Mouse (Mus musculus) gastrocnemius, postnatal 14 days (tissue): ENCODE data around the gene Irf2bp1. TPM values are rescaled to one million over a fixed set of nuclear protein-coding genes. Genes with fewer than 3 reads are reported as not detected.
A peak's percentile ranks its signal among the peaks of the same experiment; 100 is the strongest.

ENCODE experiments used
- DNase-seq: peaks from one replicate; pipeline ENCODE4 v3.0.0; 2021; ENCODE audit warnings: mixed read lengths
- intact Hi-C: fragments of 180-260 bp; cut with DNase I; formaldehyde crosslinking; loops from one replicate; pipeline ENCODE4 v1.15.1; 2025; ENCODE audit warnings: low total_unique reads
- total RNA-seq, 2 experiments: library from RNA; stranded (reverse); gene quantifications; 2 replicates each; pipeline ENCODE4 v1.2.3; 2021

Irf2bp1 gene
- total RNA-seq, 2 experiments from 2014 or later: 14.9 to 18.6 TPM

DNA sequence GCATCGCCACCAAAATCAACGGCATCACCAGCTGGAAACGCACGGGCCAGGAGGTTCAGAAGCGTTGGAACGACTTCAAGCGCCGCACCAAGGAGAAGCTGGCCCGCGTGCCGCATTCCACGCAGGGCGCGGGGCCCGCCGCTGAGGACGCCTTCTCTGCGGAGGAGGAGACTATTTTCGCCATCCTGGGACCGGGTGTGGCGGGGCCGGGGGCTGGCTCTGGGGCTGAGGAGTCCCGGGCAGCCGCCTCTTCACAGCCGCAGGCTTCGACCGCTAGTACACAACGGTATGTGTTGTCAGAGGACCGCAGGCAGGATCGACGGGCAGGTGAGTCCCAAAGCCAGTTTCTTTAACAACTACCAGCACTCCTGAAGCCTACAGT is 11.6 kb upstream of the Irf2bp1 start:
- DNase-seq: peak; percentile 34
- intact Hi-C loops: no loop called here

DNA sequence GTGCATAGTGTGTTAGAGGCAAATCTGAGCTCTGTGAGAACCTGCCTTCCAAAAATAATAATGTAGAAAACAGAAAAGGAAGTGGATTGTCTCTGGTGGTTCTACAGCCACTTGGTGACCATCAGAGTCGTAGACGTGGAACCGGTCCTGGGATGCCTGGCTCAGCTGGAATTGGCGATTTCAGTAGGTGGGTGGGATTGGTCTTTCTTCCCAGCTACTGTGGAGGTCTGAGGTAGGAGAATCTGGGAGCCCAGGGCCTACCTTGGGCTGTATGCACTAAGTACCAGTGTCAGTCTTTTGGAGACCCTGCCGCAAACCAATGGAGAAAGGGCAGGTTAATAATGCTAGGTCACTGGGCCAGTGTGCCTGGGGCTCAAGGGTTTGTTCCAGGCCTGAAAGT is 10.8 kb upstream of the Irf2bp1 start:
- intact Hi-C loops: no loop called here

DNA sequence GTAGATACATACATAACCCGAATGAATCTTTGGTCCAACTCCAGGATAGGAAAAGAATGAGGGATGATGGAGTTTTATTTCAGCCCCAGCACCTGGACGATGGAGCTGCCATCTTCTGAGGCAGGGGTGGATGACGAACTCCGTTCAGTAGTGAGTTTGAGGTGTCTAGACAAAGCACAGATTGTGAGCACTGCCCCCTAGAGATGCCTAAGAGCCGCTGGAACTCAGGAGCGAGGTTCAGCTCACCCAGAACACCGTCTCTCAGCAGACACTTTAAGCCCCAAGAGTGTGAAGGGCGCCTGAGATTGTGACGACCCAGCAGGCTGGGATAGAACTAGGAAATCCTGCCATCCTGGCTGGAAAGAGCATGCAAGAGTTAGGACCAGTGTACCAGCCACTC is 5.0 kb upstream of the Irf2bp1 start:
- intact Hi-C loops: no loop called here
- no peak for DNase-seq

More for the DNA sequence above, 10.8 kb upstream of the Irf2bp1 start:
- no peak for DNase-seq

DNA sequence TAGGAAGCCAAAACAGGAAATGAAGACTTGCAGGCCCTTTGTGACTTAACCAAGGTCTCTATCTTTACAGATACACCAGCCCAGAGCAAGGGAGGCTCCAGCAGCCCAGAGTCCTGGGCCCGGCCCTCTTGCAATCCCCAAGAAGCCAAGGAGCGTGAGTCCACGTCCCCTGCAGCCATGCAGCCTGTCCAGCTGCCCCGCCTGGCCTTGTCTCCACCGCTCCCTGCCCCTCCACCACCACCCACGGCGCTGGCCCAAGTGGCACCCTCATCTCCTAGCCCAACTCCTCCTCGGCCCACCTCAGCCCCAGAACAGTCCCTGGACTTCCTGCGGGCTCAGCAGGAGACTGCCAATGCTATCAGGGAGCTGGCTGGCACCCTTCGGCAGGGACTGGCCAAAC is 3.4 kb upstream of the Irf2bp1 start:
- intact Hi-C loops: no loop called here
- DNase-seq: no peak

DNA sequence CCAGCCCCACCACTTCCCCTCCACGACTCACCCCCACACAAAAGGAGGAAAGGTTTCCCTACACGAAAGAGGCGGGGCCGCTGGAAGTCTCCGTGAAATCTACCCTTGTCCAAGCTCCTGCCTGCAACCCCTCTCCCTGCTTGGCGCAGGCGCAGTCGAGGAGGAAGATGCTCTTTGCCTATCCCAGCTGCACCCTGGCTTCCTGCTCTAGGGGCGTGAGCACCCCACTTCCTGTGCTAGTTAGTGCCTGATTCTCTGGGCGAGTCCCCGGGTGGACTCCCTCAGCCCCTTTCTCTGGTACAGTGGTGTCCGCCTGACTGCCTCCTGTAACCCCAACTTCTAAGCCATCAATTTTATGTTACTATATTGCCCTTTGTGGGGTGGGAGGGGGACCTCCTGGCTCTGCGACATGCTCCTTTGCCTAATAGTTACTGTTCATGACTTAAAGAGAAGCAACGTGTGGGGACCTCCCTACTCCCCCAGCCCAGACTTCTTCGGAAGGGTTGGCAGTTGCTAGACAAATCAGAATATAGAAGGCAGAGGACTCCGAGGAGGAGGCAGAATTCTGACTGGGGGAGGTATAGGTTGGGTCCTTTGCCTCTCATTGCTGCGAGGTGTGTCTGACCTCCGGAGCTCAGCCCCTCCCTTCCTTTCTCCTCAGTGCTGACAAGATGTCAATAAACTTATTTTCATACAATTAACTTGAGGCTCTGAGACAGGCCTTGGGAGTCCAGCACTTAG is 2.6 kb upstream of the Irf2bp1 start:
- intact Hi-C loops: no loop called here
- DNase-seq: peak; percentile 69

DNA sequence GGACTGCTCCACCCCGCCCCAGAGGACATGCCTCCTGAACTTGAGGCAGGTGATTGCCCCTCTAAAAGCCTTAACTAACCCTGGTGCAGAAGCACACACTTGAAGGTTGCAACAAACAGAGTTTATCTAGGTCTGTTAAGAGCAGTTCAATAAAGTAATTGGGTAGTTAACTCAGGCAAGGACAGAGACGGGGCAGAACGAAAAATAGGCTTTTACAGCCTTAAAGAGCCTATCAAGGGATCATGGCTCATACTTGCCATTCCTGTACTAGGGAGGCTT is 2.1 kb upstream of the Irf2bp1 start:
- intact Hi-C loops: no loop called here
- no peak for DNase-seq

DNA sequence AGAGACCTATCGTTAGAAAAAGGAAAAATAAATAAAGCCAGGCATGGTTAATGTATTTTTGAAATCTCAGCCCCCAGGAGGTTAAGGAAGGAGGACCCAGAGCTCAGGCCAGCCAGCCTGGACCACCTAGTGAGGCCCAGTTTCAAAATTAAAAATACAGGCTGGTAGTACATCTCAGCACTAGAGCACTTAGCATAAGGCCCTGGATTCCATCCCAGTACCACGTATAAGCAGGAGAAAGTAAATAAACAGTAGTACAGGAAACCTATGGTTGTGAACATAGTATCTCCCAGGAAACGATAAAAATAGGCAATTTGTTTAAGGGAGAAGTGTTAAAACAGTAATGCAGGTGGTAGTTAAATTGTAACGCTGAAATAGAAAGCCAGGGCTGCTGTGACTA is 1.7 kb upstream of the Irf2bp1 start:
- DNase-seq: no peak
- intact Hi-C loops: no loop called here

DNA sequence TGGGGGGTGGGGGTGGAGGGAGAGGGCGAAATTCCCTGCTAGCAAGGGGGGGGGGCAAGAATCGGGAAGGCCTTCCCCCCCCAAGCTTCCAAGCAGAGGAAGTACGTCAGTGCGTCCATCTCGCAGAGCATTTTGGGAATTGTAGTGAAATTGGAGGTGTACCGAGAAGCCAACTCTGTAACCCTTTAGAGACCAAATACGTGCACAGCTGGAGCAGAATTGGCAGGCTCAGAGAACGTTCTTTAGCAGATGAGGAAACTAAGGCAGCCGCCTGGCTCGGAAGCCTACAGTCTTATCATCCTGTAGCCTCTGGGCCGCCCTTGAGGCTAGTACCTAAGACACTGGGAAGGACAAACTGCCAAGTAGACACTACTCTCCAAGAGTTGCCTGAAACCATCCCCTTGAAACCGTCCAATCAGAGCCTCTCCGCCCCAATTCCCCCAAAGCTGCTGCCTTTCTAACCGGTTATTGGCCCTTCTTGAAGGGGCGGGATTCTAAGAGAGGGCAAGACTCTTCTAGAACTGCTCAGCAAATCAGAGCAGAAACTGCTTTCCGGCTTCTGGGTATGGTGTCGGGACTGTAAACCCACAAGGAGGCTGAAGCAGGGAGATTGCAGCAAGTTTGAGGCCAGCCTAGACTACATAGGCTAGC is 871 bp upstream of the Irf2bp1 start:
- peak; percentile 65 for DNase-seq
- intact Hi-C loops: no loop called here

DNA sequence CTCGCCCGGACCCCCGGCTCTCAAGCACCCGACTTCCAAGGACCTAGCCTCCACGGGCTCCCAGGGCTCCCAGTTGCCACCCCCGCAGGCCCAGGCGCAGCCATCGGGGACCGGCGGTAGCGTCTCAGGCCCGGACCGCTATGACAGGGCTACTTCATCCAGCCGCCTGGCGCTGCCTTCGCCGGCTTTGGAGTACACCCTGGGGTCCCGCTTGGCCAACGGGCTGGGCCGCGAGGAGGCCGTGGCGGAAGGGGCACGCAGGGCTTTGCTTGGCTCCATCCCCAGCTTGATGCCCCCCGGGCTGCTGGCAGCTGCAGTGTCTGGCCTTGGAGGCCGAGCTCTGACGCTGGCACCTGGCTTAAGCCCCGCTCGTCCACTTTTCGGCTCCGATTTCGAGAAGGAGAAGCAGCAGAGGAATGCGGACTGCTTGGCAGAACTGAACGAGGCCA is 811 bp downstream of the Irf2bp1 start:
- intact Hi-C loops: no loop called here
- peak; percentile 49 for DNase-seq

DNA sequence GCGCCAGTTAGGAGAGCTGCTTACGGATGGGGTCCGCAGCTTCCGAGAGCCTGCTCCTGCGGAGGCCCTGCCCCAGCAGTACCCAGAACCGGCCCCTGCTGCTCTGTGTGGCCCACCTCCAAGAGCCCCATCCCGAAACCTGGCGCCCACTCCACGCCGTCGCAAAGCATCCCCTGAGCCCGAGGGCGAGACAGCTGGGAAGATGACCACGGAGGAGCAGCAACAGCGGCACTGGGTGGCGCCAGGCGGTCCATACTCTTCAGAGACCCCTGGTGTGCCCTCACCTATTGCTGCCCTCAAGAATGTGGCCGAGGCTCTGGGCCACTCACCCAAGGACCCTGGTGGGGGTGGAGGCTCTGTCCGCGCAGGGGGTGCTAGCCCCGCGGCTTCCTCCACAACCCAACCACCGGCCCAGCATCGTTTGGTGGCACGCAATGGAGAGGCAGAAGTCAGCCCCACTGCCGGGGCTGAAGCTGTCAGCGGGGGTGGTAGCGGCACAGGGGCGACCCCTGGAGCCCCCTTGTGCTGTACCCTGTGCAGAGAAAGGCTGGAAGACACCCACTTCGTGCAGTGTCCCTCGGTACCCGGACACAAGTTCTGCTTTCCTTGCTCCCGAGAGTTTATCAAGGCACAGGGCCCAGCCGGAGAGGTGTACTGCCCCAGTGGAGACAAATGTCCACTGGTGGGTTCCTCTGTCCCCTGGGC is 1.7 kb downstream of the Irf2bp1 start:
- intact Hi-C loops: no loop called here
- no peak for DNase-seq

DNA sequence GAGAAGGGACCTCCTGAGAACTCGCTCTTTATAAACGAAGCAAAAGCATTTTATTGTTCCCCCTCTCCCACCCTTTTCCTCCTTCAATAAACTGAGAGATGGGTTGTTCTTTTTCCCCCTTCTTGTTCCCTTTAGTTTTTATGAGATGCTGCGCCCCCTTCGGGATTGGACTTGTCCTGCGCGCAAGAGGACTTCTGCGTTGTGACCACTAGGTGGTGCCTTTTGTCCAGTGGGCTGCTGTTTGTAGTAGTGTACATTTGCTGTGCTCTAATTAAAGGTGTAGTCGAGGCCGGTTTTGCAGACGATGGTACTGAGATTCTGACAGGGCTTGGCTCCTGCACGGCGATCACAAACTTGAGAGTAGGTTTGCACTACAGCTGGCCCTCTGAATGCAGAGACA is 2.6 kb downstream of the Irf2bp1 start:
- intact Hi-C loops: no loop called here
- peak; percentile 81 for DNase-seq

DNA sequence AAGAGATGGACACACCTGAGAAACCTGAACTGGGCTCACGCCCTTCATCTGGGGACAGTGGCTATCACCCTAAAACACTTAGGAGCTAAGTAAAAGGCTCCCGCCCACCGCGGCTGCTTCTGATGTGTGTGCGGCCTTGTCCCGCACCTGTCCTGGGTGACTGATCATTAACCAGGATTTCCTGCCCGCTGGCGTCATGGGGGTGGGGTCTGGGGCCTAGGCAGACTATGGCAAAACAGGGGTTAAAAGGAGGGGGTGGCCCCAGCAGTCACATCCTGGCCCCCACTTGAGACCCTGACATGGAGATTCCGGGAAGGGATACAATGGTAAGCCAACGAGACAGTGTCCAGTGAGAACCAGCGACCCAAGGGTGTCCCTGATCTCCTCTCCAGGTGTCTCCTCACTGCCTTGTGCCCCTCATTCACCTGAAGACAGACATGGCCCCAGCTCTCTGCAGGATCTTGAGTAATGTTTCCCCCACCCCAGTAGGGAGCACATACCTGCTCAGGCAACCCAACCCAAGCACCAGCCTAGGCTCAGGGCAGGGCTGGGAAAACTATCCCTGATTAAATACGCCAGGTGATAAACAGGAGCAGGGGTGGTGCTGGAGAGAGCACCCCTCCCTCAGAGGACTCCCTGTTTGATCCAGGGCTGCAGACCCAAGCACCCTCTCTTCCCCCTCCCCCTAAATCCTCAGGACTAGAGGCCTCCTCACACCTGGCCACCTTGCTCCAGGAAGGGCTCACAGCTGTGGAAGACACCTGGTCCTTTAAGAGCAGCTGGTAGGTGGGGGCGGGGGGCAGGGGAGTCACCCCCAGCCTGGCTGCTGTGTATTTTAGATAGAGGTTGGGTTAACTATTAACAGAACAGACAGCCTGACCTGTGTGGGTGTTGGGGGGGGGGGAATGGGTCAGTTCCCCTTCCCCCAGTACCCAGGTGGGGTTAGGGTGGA is 3.5 kb downstream of the Irf2bp1 start:
- intact Hi-C loops: no loop called here
- DNase-seq: no peak

DNA sequence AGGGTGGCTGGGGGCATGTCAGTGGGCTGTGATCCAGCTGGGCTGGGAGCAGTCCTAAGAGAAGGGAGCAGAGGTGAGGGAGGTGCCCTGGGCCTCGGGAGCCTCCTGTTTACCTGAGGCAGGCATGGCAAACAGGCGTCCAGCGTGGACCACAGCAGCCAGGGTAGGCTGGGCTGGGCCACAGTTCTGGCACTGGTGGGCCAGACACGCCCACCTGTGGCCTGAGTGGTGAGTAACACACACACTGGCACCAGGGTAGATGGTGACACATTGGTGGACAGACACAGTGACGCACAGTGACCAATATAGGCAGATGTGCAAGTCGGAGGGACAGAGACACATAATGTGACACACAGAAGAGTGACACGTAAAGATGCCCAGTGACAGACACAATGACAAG is 6.7 kb downstream of the Irf2bp1 start:
- intact Hi-C loops: no loop called here
- no peak for DNase-seq

DNA sequence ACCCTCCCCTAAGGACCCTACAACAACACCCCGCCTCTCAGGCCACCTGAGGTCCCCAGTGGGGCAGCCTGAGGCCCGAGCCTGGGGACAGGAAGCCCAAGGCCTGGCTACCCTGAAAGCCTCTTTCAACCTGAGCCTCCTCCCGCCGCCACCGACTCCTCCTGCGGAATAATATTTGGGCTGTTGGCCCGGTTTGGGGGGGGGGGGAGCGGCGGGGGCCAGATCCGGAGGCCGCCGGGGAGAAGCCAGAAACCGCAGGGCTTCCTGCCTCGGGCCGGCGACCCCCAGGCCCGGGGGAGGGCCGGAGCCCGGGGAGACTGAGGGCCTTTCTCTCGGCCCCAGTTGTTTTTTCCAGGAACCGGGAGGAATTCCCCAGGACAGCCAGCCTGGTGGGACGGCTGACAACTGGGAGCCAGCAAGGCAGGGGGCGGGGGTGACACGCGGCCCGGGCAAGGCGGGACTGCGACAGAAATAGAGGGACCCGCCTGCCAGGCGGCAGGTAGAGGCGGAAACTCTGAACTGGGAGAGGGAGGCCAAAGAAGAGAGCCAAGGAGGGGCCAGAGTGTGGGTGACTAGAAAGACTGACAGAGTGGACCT is 8.3 kb downstream of the Irf2bp1 start:
- intact Hi-C loops: no loop called here
- DNase-seq: peak; percentile 50

DNA sequence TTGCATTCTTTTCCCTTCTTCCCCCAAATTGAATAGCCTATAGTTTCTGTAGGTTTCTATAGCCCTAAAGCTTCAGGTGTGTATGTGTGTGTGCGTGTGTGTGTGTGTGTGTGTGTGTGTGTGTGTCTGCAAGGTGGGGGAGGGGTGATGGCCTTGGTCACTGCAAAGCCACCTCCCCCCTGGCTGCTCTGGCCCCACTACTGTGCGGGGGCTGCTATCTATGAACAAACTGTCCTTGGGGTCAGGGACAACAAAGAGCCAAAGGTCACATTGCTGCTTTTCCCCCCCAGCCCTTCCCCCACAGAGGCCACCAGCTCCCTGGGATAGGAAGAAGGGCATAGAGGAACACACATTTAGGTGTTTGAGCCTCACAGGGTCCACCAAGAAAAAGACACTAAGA is 9.0 kb downstream of the Irf2bp1 start:
- DNase-seq: no peak
- intact Hi-C loops: no loop called here

DNA sequence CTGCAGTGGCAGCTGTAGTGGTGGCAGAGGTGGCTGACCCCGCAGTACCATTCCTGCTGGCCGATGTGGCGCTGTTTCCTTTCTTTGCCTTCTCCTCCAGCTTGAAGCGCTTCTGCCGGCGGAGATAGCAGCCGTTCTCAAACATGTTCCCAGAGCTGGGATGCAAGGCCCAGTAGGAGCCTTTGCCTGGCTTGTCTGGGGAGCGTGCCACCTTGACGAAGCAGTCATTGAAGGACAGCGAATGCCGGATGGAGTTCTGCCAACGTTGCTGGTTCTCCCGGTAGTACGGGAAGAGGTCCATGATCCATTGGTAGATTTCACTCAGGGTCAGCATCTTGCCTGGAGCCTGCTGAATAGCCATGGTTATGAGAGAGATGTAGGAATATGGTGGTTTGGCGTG is 10.6 kb downstream of the Irf2bp1 start:
- intact Hi-C loops: no loop called here
- DNase-seq: no peak

DNA sequence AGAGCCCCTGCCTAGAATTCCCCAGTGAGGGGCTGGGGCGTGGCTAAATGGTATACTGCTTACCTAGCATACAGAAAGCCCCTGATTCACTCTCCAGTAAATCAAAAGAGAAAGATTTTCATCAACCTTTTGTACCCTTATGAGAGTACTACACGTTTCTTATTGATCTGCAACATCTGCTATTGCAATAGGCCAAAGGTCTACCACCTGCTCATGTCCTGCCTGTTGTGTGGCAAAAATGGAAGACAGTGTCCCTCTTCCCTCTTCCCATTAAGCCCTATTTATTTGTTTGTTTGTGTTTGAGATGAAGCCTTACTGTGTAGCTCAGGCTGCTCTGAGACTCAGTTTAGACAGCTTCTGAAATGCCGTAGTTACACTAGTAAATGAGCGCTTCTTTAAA is 12.2 kb downstream of the Irf2bp1 start:
- no peak for DNase-seq
- intact Hi-C loops: no loop called here

DNA sequence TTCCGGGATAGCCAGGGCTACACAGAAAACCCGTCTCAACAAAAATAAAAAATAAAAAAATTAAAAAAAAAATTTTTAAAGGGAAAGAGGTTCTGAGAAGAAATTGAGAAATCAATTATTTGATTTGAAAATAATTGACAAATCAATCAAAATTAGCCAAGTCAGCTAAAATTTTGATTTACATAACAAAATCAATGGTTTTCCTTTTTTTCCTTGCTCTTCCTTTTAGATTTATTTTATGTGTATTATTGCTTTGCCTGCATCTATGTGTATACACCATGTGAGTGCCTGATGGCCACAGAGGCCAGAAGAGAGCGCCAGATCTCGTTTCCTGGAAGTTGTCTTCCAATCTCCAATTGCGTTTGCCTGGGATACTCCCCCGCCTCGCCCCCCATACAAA is 14.1 kb downstream of the Irf2bp1 start:
- intact Hi-C loops: no loop called here
- DNase-seq: no peak

DNA sequence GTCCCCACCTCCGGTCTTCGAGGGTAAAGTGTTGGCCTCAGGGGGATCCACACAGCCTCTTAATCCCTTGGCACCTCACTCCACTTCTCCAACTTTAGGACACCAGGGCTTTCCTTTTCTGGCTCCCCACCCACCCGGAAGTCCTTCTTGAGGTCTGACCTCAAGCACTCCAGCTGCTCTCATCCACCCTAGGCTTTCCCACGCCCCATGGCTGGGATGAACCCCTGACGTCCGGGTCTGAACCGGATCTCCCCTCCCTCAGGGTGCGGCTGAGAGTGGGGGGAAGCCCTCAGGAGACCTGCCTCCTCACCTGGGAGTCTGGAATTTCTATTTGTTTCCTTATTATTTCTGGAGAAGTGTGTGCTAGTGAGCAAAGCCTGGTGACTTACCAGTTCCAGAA is 17.2 kb downstream of the Irf2bp1 start:
- no peak for DNase-seq
- intact Hi-C loops: no loop called here
